22 mouse cellular contexts compared by ENCODE assay signal in genomic region chr2:174477543-174478319, GRCm38 (mm10). TPM values are rescaled to one million over a fixed set of nuclear protein-coding genes. Genes with fewer than 3 reads are reported as not detected.
A peak's percentile ranks its signal among the peaks of the same experiment; 100 is the strongest.
DNase-seq lines count a peak whose midpoint lies in the region; ATAC-seq lines count a peak whose summit lies in the region.
"Had no signal": no experiment of that assay in that cellular context is flagged by ENCODE, and none has a peak within 500 bp of the region (broad histone marks: within the 10 kb centered on the region; RNA-seq: fewer than 3 reads in every experiment).

No protein-coding gene starts in this region.

- peak overlapping the region; percentile 56 for H3K27ac ChIP-seq in lung, embryonic 16.5 days (ENCODE audit: low read length)
- H3K27ac ChIP-seq in intestine, embryonic 14.5 days (ENCODE audit: low read depth) = peak overlapping the region; percentile 79
- H3K27ac ChIP-seq in intestine, embryonic 16.5 days (ENCODE audit: low read length) = peak overlapping the region; percentile 83
- peak overlapping the region; percentile 71 for H3K27ac ChIP-seq in stomach, embryonic 14.5 days (ENCODE audit: low read length)
- no peak overlapping the region for H3K27ac ChIP-seq in heart, embryonic 11.5 days (ENCODE audit: low read depth, low read length)
- H3K27ac ChIP-seq in liver, embryonic 12.5 days = no peak overlapping the region
- H3K27ac ChIP-seq: embryonic facial prominence, embryonic 10.5 days; forebrain, embryonic 13.5 days; gastrocnemius, adult 2 months; heart, embryonic 15.5 days; hindbrain, embryonic 13.5 days had no signal

- 43% methylated on average over 3 of the region's 3 CpGs for WGBS in lung, embryonic 16.5 days
- WGBS in intestine, embryonic 14.5 days = 71% methylated on average over 3 of the region's 3 CpGs
- WGBS in intestine, embryonic 16.5 days = 45% methylated on average over 3 of the region's 3 CpGs
- 69% methylated on average over 3 of the region's 3 CpGs for WGBS in stomach, embryonic 14.5 days
- WGBS in heart, embryonic 11.5 days (ENCODE audit: insufficient replicate concordance) = 69% methylated on average over 3 of the region's 3 CpGs
- 58% methylated on average over 3 of the region's 3 CpGs for WGBS in liver, embryonic 12.5 days (ENCODE audit: insufficient replicate concordance)

- H3K36me3 ChIP-seq in lung, embryonic 16.5 days (ENCODE audit: control insufficient read depth, insufficient read depth, low read length) = no peaks in the 10 kb centered on the region
- no peaks in the 10 kb centered on the region for H3K36me3 ChIP-seq in intestine, embryonic 14.5 days (ENCODE audit: control insufficient read depth, insufficient read depth, low read length)
- H3K36me3 ChIP-seq in intestine, embryonic 16.5 days (ENCODE audit: control insufficient read depth, insufficient read depth, low read length) = no peaks in the 10 kb centered on the region
- H3K36me3 ChIP-seq in stomach, embryonic 14.5 days (ENCODE audit: control insufficient read depth, insufficient read depth, low read length) = no peaks in the 10 kb centered on the region
- H3K36me3 ChIP-seq in heart, embryonic 11.5 days (ENCODE audit: control insufficient read depth, insufficient read depth, low read length) = no peaks in the 10 kb centered on the region
- H3K36me3 ChIP-seq in liver, embryonic 12.5 days = no peaks in the 10 kb centered on the region
- H3K36me3 ChIP-seq: embryonic facial prominence, embryonic 10.5 days; heart, embryonic 15.5 days; hindbrain, embryonic 13.5 days had no signal

- ATAC-seq in lung, embryonic 16.5 days (ENCODE audit: low read depth) = no peak
- ATAC-seq in intestine, embryonic 14.5 days (replicated peaks; ENCODE audit: low FRiP score, low TSS enrichment, low read depth) = peak; percentile 28; the same call in 1 of the 2 replicates
- peak; percentile 73 for ATAC-seq in intestine, embryonic 16.5 days
- peak; percentile 46; the same call in 1 of the 2 replicates for ATAC-seq in stomach, embryonic 14.5 days (ENCODE audit: insufficient number of reproducible peaks, insufficient read depth, low FRiP score, low read depth)
- no peak for ATAC-seq in granulocyte monocyte progenitor cell, adult 5-6 weeks (replicated peaks; ENCODE audit: poor library complexity, severe bottlenecking)
- no peak for ATAC-seq in heart, embryonic 11.5 days (replicated peaks; ENCODE audit: insufficient number of reproducible peaks, low FRiP score, low TSS enrichment)
- no peak for ATAC-seq in liver, embryonic 12.5 days
- ATAC-seq: forebrain, embryonic 13.5 days had no signal

- no peaks in the 10 kb centered on the region for H3K27me3 ChIP-seq in lung, embryonic 16.5 days (ENCODE audit: control insufficient read depth, insufficient read depth, low read depth, low read length)
- H3K27me3 ChIP-seq in intestine, embryonic 14.5 days (replicated peaks; ENCODE audit: control insufficient read depth, insufficient read depth, low read length) = no peaks in the 10 kb centered on the region
- no peaks in the 10 kb centered on the region for H3K27me3 ChIP-seq in intestine, embryonic 16.5 days (replicated peaks; ENCODE audit: control insufficient read depth, insufficient read depth, low read length)
- H3K27me3 ChIP-seq in stomach, embryonic 14.5 days (ENCODE audit: control insufficient read depth, insufficient read depth, low read length) = no peaks in the 10 kb centered on the region
- no peaks in the 10 kb centered on the region for H3K27me3 ChIP-seq in heart, embryonic 11.5 days (ENCODE audit: control insufficient read depth, insufficient read depth, low read length)
- H3K27me3 ChIP-seq in liver, embryonic 12.5 days (replicated peaks) = peaks cover 10% of the 10 kb centered on the region; the same call in 1 of the 2 replicates
- H3K27me3 ChIP-seq: CH12.LX; forebrain, embryonic 13.5 days; heart, embryonic 15.5 days; hindbrain, embryonic 13.5 days had no signal

- H3K9me3 ChIP-seq in lung, embryonic 16.5 days (ENCODE audit: control insufficient read depth, low read length) = no peaks in the 10 kb centered on the region
- no peaks in the 10 kb centered on the region for H3K9me3 ChIP-seq in intestine, embryonic 14.5 days (ENCODE audit: control insufficient read depth, low read length)
- H3K9me3 ChIP-seq in intestine, embryonic 16.5 days (ENCODE audit: control insufficient read depth, low read length) = no peaks in the 10 kb centered on the region
- H3K9me3 ChIP-seq in stomach, embryonic 14.5 days (ENCODE audit: control insufficient read depth, low read depth, low read length) = no peaks in the 10 kb centered on the region
- H3K9me3 ChIP-seq in heart, embryonic 11.5 days (replicated peaks; ENCODE audit: control insufficient read depth, low read length) = no peaks in the 10 kb centered on the region
- no peaks in the 10 kb centered on the region for H3K9me3 ChIP-seq in liver, embryonic 12.5 days (replicated peaks)
- H3K9me3 ChIP-seq: embryonic facial prominence, embryonic 10.5 days; forebrain, embryonic 13.5 days; heart, embryonic 15.5 days; hindbrain, embryonic 13.5 days had no signal

- H3K4me3 ChIP-seq in lung, embryonic 16.5 days (ENCODE audit: low read length) = no peak overlapping the region
- no peak overlapping the region for H3K4me3 ChIP-seq in intestine, embryonic 14.5 days (ENCODE audit: low read depth, low read length)
- H3K4me3 ChIP-seq in intestine, embryonic 16.5 days (ENCODE audit: low read length) = no peak overlapping the region
- H3K4me3 ChIP-seq in stomach, embryonic 14.5 days (ENCODE audit: low read depth, low read length) = no peak overlapping the region
- H3K4me3 ChIP-seq in heart, embryonic 11.5 days (ENCODE audit: low read depth, low read length) = no peak overlapping the region
- no peak overlapping the region for H3K4me3 ChIP-seq in liver, embryonic 12.5 days
- H3K4me3 ChIP-seq: embryonic facial prominence, embryonic 10.5 days; forebrain, embryonic 13.5 days; gastrocnemius, adult 2 months; heart, embryonic 15.5 days; hindbrain, embryonic 13.5 days had no signal

- no peak overlapping the region for H3K4me2 ChIP-seq in lung, embryonic 16.5 days (ENCODE audit: low read depth, low read length)
- H3K4me2 ChIP-seq in intestine, embryonic 14.5 days (ENCODE audit: low read length) = no peak overlapping the region
- no peak overlapping the region for H3K4me2 ChIP-seq in intestine, embryonic 16.5 days (ENCODE audit: low read depth, low read length)
- no peak overlapping the region for H3K4me2 ChIP-seq in stomach, embryonic 14.5 days (replicated peaks; ENCODE audit: low read depth, low read length)
- H3K4me2 ChIP-seq in heart, embryonic 11.5 days = no peak overlapping the region
- H3K4me2 ChIP-seq in liver, embryonic 12.5 days = no peak overlapping the region
- H3K4me2 ChIP-seq: forebrain, embryonic 13.5 days; heart, embryonic 15.5 days; hindbrain, embryonic 13.5 days had no signal

- peaks cover 8% of the 10 kb centered on the region; the same call in 1 of the 2 replicates for H3K4me1 ChIP-seq in lung, embryonic 16.5 days (replicated peaks; ENCODE audit: control insufficient read depth, insufficient read depth, low read length)
- peaks cover 5% of the 10 kb centered on the region; the same call in 1 of the 2 replicates for H3K4me1 ChIP-seq in intestine, embryonic 14.5 days (replicated peaks; ENCODE audit: control insufficient read depth, insufficient read depth, low read length)
- H3K4me1 ChIP-seq in intestine, embryonic 16.5 days (ENCODE audit: control insufficient read depth, insufficient read depth, low read length) = peaks cover 8% of the 10 kb centered on the region
- H3K4me1 ChIP-seq in stomach, embryonic 14.5 days (ENCODE audit: control insufficient read depth, insufficient read depth, low read length) = no peaks in the 10 kb centered on the region
- 0 out of 2 replicates have a peak, but pooled peaks cover 5% of the 10 kb centered on the region for H3K4me1 ChIP-seq in heart, embryonic 11.5 days (ENCODE audit: control insufficient read depth, insufficient read depth, low read length)
- peaks cover 11% of the 10 kb centered on the region for H3K4me1 ChIP-seq in liver, embryonic 12.5 days

- no peak overlapping the region for H3K9ac ChIP-seq in lung, embryonic 16.5 days (ENCODE audit: low read length)
- H3K9ac ChIP-seq in intestine, embryonic 14.5 days (ENCODE audit: low read length) = no peak overlapping the region
- peak overlapping the region; percentile 33; the same call in 1 of the 2 replicates for H3K9ac ChIP-seq in intestine, embryonic 16.5 days (ENCODE audit: low read depth, low read length)
- no peak overlapping the region for H3K9ac ChIP-seq in stomach, embryonic 14.5 days (replicated peaks; ENCODE audit: low read depth, low read length)
- no peak overlapping the region for H3K9ac ChIP-seq in heart, embryonic 11.5 days (ENCODE audit: low read depth, low read length)
- no peak overlapping the region for H3K9ac ChIP-seq in liver, embryonic 12.5 days
- H3K9ac ChIP-seq: forebrain, embryonic 13.5 days; heart, embryonic 15.5 days; hindbrain, embryonic 13.5 days had no signal

- no peak for DNase-seq in lung, postnatal 4 days
- DNase-seq in intestine, embryonic 14.5 days (ENCODE audit: low spot score) = peak; percentile 59
- DNase-seq: adrenal gland, adult 8-10 months; adrenal gland, postnatal 36 days; cerebellum, adult 2 months; cerebellum, postnatal 10 days; gastrocnemius, adult 2 months; gastrocnemius, postnatal 25 days; heart, adult 11 months; heart, postnatal 14 days had no signal

RNA-seq across cellular contexts. Expression of gene Prelid3b, which starts 4.8 kb away (rescaled TPM):
- 116 and 117 TPM in 2 replicates for polyA plus RNA-seq in lung, embryonic 16.5 days (2015; fragmentation: Nextera tagmentation; extraction: Ambion mirVana)
- polyA plus RNA-seq in intestine, embryonic 14.5 days (2014; fragmentation: Nextera tagmentation; extraction: Ambion mirVana) = 114 and 120 TPM in 2 replicates
- polyA plus RNA-seq in intestine, embryonic 16.5 days (2015; fragmentation: Nextera tagmentation; extraction: Ambion mirVana) = 119 and 134 TPM in 2 replicates
- 99.9 and 101 TPM in 2 replicates for polyA plus RNA-seq in stomach, embryonic 14.5 days (2014; fragmentation: Nextera tagmentation; extraction: Ambion mirVana)
- total RNA-seq in granulocyte monocyte progenitor cell, adult 5-6 weeks (2014; fragmentation: Nextera tagmentation) = 76.8 and 88.4 TPM in 2 replicates
- total RNA-seq in granulocyte monocyte progenitor cell, adult 5-6 weeks (2017) = 213 and 215 TPM in 2 replicates
- 140 and 165 TPM in 2 replicates for polyA plus RNA-seq in heart, embryonic 11.5 days (2014; fragmentation: Nextera tagmentation; extraction: Ambion mirVana)
- polyA plus RNA-seq in liver, embryonic 12.5 days (2016; fragmentation: Nextera tagmentation; extraction: Ambion mirVana) = 113 and 115 TPM in 2 replicates

RNA-seq across cellular contexts. Expression of gene Atp5e, which starts 13.8 kb away (rescaled TPM):
- 794 and 878 TPM in 2 replicates for polyA plus RNA-seq in lung, embryonic 16.5 days (2015; fragmentation: Nextera tagmentation; extraction: Ambion mirVana)
- 891 and 949 TPM in 2 replicates for polyA plus RNA-seq in intestine, embryonic 14.5 days (2014; fragmentation: Nextera tagmentation; extraction: Ambion mirVana)
- polyA plus RNA-seq in intestine, embryonic 16.5 days (2015; fragmentation: Nextera tagmentation; extraction: Ambion mirVana) = 775 and 798 TPM in 2 replicates
- polyA plus RNA-seq in stomach, embryonic 14.5 days (2014; fragmentation: Nextera tagmentation; extraction: Ambion mirVana) = 875 and 936 TPM in 2 replicates
- 648 and 734 TPM in 2 replicates for total RNA-seq in granulocyte monocyte progenitor cell, adult 5-6 weeks (2014; fragmentation: Nextera tagmentation)
- total RNA-seq in granulocyte monocyte progenitor cell, adult 5-6 weeks (2017) = 282 and 442 TPM in 2 replicates
- polyA plus RNA-seq in heart, embryonic 11.5 days (2014; fragmentation: Nextera tagmentation; extraction: Ambion mirVana) = 953 and 1,053 TPM in 2 replicates
- polyA plus RNA-seq in liver, embryonic 12.5 days (2016; fragmentation: Nextera tagmentation; extraction: Ambion mirVana) = 514 and 545 TPM in 2 replicates

RNA-seq across cellular contexts. Expression of gene Tubb1, which starts 27.2 kb away (rescaled TPM):
- polyA plus RNA-seq in lung, embryonic 16.5 days (2015; fragmentation: Nextera tagmentation; extraction: Ambion mirVana) = 5.6 and 6.7 TPM in 2 replicates
- 1.9 and 2.6 TPM in 2 replicates for polyA plus RNA-seq in intestine, embryonic 14.5 days (2014; fragmentation: Nextera tagmentation; extraction: Ambion mirVana)
- 1.1 and 1.4 TPM in 2 replicates for polyA plus RNA-seq in intestine, embryonic 16.5 days (2015; fragmentation: Nextera tagmentation; extraction: Ambion mirVana)
- 0.84 and 1.4 TPM in 2 replicates for polyA plus RNA-seq in stomach, embryonic 14.5 days (2014; fragmentation: Nextera tagmentation; extraction: Ambion mirVana)
- not detected in 2 replicates for total RNA-seq in granulocyte monocyte progenitor cell, adult 5-6 weeks (2014; fragmentation: Nextera tagmentation)
- 0.43 and 1.0 TPM in 2 replicates for total RNA-seq in granulocyte monocyte progenitor cell, adult 5-6 weeks (2017)
- polyA plus RNA-seq in heart, embryonic 11.5 days (2014; fragmentation: Nextera tagmentation; extraction: Ambion mirVana) = 11.0 and 14.6 TPM in 2 replicates
- polyA plus RNA-seq in liver, embryonic 12.5 days (2016; fragmentation: Nextera tagmentation; extraction: Ambion mirVana) = 48.2 and 55.7 TPM in 2 replicates
- total RNA-seq: CH12.LX; gastrocnemius, adult 2 months; hematopoietic stem cell, adult 5-6 weeks had no signal

RNA-seq across cellular contexts. Expression of gene Ctsz, which starts 38.9 kb away (rescaled TPM):
- 228 and 249 TPM in 2 replicates for polyA plus RNA-seq in lung, embryonic 16.5 days (2015; fragmentation: Nextera tagmentation; extraction: Ambion mirVana)
- 191 and 207 TPM in 2 replicates for polyA plus RNA-seq in intestine, embryonic 14.5 days (2014; fragmentation: Nextera tagmentation; extraction: Ambion mirVana)
- 381 and 448 TPM in 2 replicates for polyA plus RNA-seq in intestine, embryonic 16.5 days (2015; fragmentation: Nextera tagmentation; extraction: Ambion mirVana)
- polyA plus RNA-seq in stomach, embryonic 14.5 days (2014; fragmentation: Nextera tagmentation; extraction: Ambion mirVana) = 167 and 176 TPM in 2 replicates
- total RNA-seq in granulocyte monocyte progenitor cell, adult 5-6 weeks (2014; fragmentation: Nextera tagmentation) = 201 and 252 TPM in 2 replicates
- 362 and 363 TPM in 2 replicates for total RNA-seq in granulocyte monocyte progenitor cell, adult 5-6 weeks (2017)
- 110 and 117 TPM in 2 replicates for polyA plus RNA-seq in heart, embryonic 11.5 days (2014; fragmentation: Nextera tagmentation; extraction: Ambion mirVana)
- 102 and 111 TPM in 2 replicates for polyA plus RNA-seq in liver, embryonic 12.5 days (2016; fragmentation: Nextera tagmentation; extraction: Ambion mirVana)

Comparison
In these comparisons a context has a peak if more than half of its experiments do, and no peak if none do; other contexts are left out.
1. ATAC-seq: peak in intestine, embryonic 14.5 days (single experiment), intestine, embryonic 16.5 days (single experiment) and stomach, embryonic 14.5 days (single experiment); none in lung, embryonic 16.5 days (single experiment), granulocyte monocyte progenitor cell, adult 5-6 weeks (single experiment), heart, embryonic 11.5 days (single experiment) and liver, embryonic 12.5 days (single experiment).
2. H3K27ac ChIP-seq: peak in lung, embryonic 16.5 days (single experiment), intestine, embryonic 14.5 days (single experiment), intestine, embryonic 16.5 days (single experiment) and stomach, embryonic 14.5 days (single experiment); none in heart, embryonic 11.5 days (single experiment) and liver, embryonic 12.5 days (single experiment).